Mouse (Mus musculus) forebrain, embryonic 16.5 days (tissue): ENCODE data around the gene Them4. TPM values are rescaled to one million over a fixed set of nuclear protein-coding genes. Genes with fewer than 3 reads are reported as not detected.

Source experiments
- ATAC-seq: fragments of 200-750 bp; cut with Nextera tagmentation; 2 replicates; pipeline ENCODE4 v1.8.0; 2017; ENCODE audit warnings: mild to moderate bottlenecking, moderate library complexity
- H3K27ac ChIP-seq: fragments of 300-500 bp; sonication (generic); 2 replicates; pipeline ENCODE4 v1.5.1; 2014; ENCODE audit warnings: low read length, control low read depth
- H3K27me3 ChIP-seq: fragments of 300-500 bp; sonication (generic); replicated peaks from 2 replicates; pipeline ENCODE4 v1.6.1; 2014; ENCODE audit warnings: low read length; ENCODE audit not compliant: control insufficient read depth, insufficient read depth
- H3K36me3 ChIP-seq: fragments of 300-500 bp; sonication (generic); 2 replicates; pipeline ENCODE4 v1.6.1; 2014; ENCODE audit not compliant: control insufficient read depth, insufficient read depth
- H3K4me1 ChIP-seq: fragments of 300-500 bp; sonication (generic); replicated peaks from 2 replicates; pipeline ENCODE4 v1.6.1; 2014; ENCODE audit warnings: low read length; ENCODE audit not compliant: control insufficient read depth, insufficient read depth
- H3K4me2 ChIP-seq: fragments of 300-500 bp; sonication (generic); 2 replicates; pipeline ENCODE4 v1.6.1; 2014; ENCODE audit warnings: mild to moderate bottlenecking, low read length, control low read depth
- H3K4me3 ChIP-seq: fragments of 300-500 bp; sonication (generic); replicated peaks from 2 replicates; pipeline ENCODE4 v1.5.1; 2014; ENCODE audit warnings: mild to moderate bottlenecking, low read length, control low read depth
- H3K9ac ChIP-seq: fragments of 300-500 bp; sonication (generic); replicated peaks from 2 replicates; pipeline ENCODE4 v1.6.1; 2014; ENCODE audit warnings: low read depth, low read length, control low read depth
- H3K9me3 ChIP-seq: fragments of 300-500 bp; sonication (generic); 2 replicates; pipeline ENCODE4 v1.6.1; 2016; ENCODE audit warnings: low read length; ENCODE audit not compliant: control insufficient read depth
- WGBS: fragments of 180-500 bp; shearing (Covaris S2); extraction: QIAGEN DNeasy Blood & Tissue Kit; methylation state at CpG from one replicate; pipeline ENCODE4 v1.1.7; 2014; 5-methylcytosine and 5-hydroxymethylcytosine counted together
- polyA plus RNA-seq: library from polyadenylated mRNA; unstranded; fragments of >200 nt; fragmentation: Nextera tagmentation; extraction: Ambion mirVana; gene quantifications from 2 replicates; pipeline ENCODE4 v1.2.1, GENCODE M21; 2015

Them4 gene
- polyA plus RNA-seq, 1 experiment from 2014 or later = 41.4 TPM

DNA sequence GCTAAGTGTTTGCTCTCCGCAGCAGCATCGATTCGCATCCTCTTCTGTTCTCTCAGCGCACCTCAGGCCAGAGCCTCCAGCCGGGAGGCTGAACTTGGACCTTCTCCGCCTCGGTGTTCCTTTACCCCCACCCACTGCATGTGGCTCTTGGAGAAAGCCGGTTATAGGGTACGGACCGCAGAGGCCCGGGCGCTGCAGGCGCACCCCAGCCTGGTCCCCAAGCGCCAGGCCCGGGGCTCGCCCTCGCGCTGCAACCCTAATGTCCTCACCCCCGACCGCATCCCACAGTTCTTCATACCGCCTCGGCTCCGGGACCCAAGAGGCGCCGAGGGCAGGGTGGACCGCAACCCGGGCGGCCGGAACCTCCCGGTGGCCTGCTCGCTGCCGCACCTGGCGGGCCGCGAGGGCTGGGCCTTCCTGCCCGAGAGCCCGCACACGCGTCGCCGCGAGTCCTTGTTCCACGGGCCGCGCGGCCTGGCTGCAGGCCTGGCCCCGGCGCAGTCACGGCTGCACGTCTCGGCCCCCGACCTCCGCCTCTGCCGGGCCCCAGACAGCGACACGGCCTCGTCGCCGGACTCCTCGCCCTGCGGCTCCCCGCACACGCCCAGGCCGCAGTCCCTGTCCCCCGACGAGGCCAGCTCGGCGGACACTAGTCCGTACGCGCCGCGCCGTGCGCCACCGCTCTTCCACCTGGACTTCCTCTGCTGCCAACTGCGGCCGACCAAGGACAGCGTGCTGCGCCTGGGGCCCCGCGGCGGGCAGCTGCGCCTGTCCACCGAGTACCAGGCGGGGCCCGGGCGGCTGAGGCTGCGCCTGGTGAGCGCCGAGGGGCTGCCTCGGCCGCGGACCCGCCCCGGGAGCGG, 53.6 kb downstream of the Them4 start:
- H3K27ac ChIP-seq = no peak overlapping the region

GRCm38 (mm10) chr3:94364154-94364526, 54.3 kb downstream of the Them4 start:
- 0 out of 2 replicates have a peak, but pooled peaks cover 3% of the 10 kb centered on the region for H3K27me3 ChIP-seq
- H3K9ac ChIP-seq = peak overlapping the region; percentile 87
- H3K4me2 ChIP-seq = peak overlapping the region; percentile 83
- peak overlapping the region; percentile 60 for H3K4me3 ChIP-seq
- 0 out of 2 replicates have a peak, but pooled peaks cover 3% of the 10 kb centered on the region for H3K9me3 ChIP-seq
- peaks cover 5% of the 10 kb centered on the region; the same call in 1 of the 2 replicates for H3K4me1 ChIP-seq
- WGBS = 2% methylated on average over 23 of the region's 23 CpGs
- H3K27ac ChIP-seq = no peak overlapping the region
- no peaks in the 10 kb centered on the region for H3K36me3 ChIP-seq
- peak; percentile 49; the same call in 1 of the 2 replicates for ATAC-seq

More for the DNA sequence above, 53.6 kb downstream of the Them4 start:
- Histone ChIP-seq H3K9me3 (0 out of 2 replicates have a peak, but pooled peaks cover 3% of the 10 kb centered on the region), H3K36me3 (no peaks in the 10 kb centered on the region), H3K4me2 (peak overlapping the region; percentile 83), H3K4me3 (peak overlapping the region; percentile 60), H3K27me3 (0 out of 2 replicates have a peak, but pooled peaks cover 3% of the 10 kb centered on the region), H3K9ac (peak overlapping the region; percentile 87), H3K4me1 (peaks cover 5% of the 10 kb centered on the region; the same call in 1 of the 2 replicates)
- WGBS = 6% methylated on average over 95 of the region's 97 CpGs
- peak; percentile 74 for ATAC-seq

- no peaks in the 10 kb centered on the region for H3K36me3 ChIP-seq
- H3K27me3 ChIP-seq = 0 out of 2 replicates have a peak, but pooled peaks cover 3% of the 10 kb centered on the region
- peaks cover 8% of the 10 kb centered on the region for H3K4me1 ChIP-seq
- no peak overlapping the region for H3K4me2 ChIP-seq
- WGBS = 26% methylated on average over 3 of the region's 3 CpGs
- H3K9me3 ChIP-seq = 0 out of 2 replicates have a peak, but pooled peaks cover 3% of the 10 kb centered on the region
- no peak overlapping the region for H3K27ac ChIP-seq
- no peak overlapping the region for H3K4me3 ChIP-seq
- peak; percentile 41 for ATAC-seq
- no peak overlapping the region for H3K9ac ChIP-seq
These were observed 56.9 kb downstream of the Them4 start for GRCm38 (mm10) chr3:94366761-94367160.

DNA sequence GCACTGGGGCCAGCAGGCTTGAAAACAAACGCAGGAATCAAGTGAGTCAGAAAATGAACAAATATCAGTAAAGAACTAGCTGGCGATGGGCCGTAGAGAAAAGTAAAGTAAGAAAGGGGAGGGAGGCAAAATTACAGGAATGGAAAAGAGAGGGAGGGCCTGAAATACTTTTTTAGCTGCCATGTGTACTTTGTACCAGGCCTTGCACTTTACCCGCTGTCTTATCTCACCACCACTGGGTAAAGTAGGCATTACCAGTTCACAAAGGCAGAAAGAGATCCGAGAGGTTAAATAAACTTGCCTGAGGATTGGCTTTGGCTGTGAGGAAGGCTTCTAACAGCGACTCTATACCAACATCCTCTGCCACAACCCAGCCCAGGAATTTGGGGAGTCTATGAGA, 57.6 kb downstream of the Them4 start:
- no peak for ATAC-seq
- H3K27ac ChIP-seq = no peak overlapping the region
- H3K4me2 ChIP-seq = no peak overlapping the region

GRCm38 (mm10) chr3:94368631-94369030, 58.7 kb downstream of the Them4 start:
- 70% methylated on average over 6 of the region's 6 CpGs for WGBS
- no peaks in the 10 kb centered on the region for H3K36me3 ChIP-seq
- H3K9me3 ChIP-seq = no peaks in the 10 kb centered on the region
- H3K27ac ChIP-seq = no peak overlapping the region
- H3K4me1 ChIP-seq = peaks cover 16% of the 10 kb centered on the region
- H3K4me3 ChIP-seq = no peak overlapping the region
- H3K9ac ChIP-seq = no peak overlapping the region
- no peaks in the 10 kb centered on the region for H3K27me3 ChIP-seq
- H3K4me2 ChIP-seq = no peak overlapping the region
- no peak for ATAC-seq

More for the DNA sequence above, 57.6 kb downstream of the Them4 start:
- Histone ChIP-seq H3K9ac (no peak overlapping the region), H3K9me3 (0 out of 2 replicates have a peak, but pooled peaks cover 3% of the 10 kb centered on the region), H3K36me3 (no peaks in the 10 kb centered on the region), H3K4me3 (no peak overlapping the region), H3K4me1 (peaks cover 12% of the 10 kb centered on the region), H3K27me3 (0 out of 2 replicates have a peak, but pooled peaks cover 1% of the 10 kb centered on the region)
- WGBS = 80% methylated on average over 6 of the region's 6 CpGs

DNA sequence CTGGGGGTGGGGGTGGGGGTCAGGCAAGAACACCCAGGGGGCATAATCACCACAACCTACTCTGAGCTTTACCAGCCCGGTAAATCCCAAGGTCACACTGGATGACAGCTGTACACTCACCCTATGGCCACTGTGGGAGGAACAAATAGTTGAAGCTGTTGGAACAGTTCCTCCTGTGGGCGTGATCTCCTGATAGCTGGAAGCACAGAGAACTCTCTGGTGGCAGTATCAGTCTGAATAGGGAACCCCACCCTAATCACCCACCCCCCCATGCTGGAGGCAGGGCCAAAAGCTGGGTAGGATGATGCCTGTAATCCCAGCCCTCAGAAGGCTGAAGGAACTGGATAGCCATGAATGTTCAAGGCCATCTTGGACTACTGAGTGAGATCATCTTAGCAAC, 59.8 kb downstream of the Them4 start:
- 83% methylated on average over 2 of the region's 2 CpGs for WGBS
- H3K27ac ChIP-seq = no peak overlapping the region
- H3K4me2 ChIP-seq = no peak overlapping the region
- H3K27me3 ChIP-seq = no peaks in the 10 kb centered on the region
- no peak for ATAC-seq
- no peaks in the 10 kb centered on the region for H3K9me3 ChIP-seq
- H3K4me1 ChIP-seq = peaks cover 19% of the 10 kb centered on the region
- no peak overlapping the region for H3K9ac ChIP-seq
- H3K36me3 ChIP-seq = no peaks in the 10 kb centered on the region
- no peak overlapping the region for H3K4me3 ChIP-seq

GRCm38 (mm10) chr3:94371637-94372036, 61.7 kb downstream of the Them4 start:
- Histone ChIP-seq H3K36me3 (no peaks in the 10 kb centered on the region), H3K4me2 (peak overlapping the region; percentile 42), H3K9ac (0 out of 2 replicates have a peak overlapping the region, but pooled peaks have one; percentile 5), H3K27ac (no peak overlapping the region), H3K27me3 (no peaks in the 10 kb centered on the region), H3K4me1 (peaks cover 19% of the 10 kb centered on the region), H3K4me3 (no peak overlapping the region; the same call in 1 of the 2 replicates), H3K9me3 (no peaks in the 10 kb centered on the region)
- WGBS = 5% methylated on average over 11 of the region's 11 CpGs
- peak; percentile 35 for ATAC-seq

DNA sequence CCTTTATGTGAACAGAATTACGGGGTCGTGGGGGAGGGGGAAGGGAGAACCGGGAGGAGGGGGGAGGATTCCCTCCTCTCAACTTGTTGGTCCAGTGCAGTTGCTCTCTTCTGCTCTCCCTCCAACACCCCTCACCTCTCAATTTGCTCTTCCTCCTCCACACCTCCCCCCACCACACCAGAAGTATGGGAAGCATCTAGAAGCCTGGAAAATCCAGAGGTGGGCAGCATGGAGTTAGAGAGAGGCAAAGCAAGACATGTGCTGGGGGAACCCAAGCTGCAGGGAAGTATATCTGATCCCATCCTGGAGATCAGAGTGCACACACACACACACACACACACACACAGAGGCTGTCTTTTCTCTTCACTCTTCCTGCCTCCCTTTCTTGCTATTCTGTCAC, 62.1 kb downstream of the Them4 start:
- H3K4me1 ChIP-seq = peaks cover 19% of the 10 kb centered on the region
- ATAC-seq = no peak
- H3K9me3 ChIP-seq = no peaks in the 10 kb centered on the region
- H3K9ac ChIP-seq = no peak overlapping the region
- H3K27ac ChIP-seq = no peak overlapping the region
- peak overlapping the region; percentile 42 for H3K4me2 ChIP-seq
- no peaks in the 10 kb centered on the region for H3K36me3 ChIP-seq
- 0% methylated on average over 3 of the region's 3 CpGs for WGBS
- no peak overlapping the region for H3K4me3 ChIP-seq
- no peaks in the 10 kb centered on the region for H3K27me3 ChIP-seq

GRCm38 (mm10) chr3:94372641-94373040, 62.8 kb downstream of the Them4 start, which contains the start of gene Rorc:
Gene Rorc (plus strand): TSS chr3:94372794.
- Histone ChIP-seq H3K27me3 (no peaks in the 10 kb centered on the region), H3K9ac (0 out of 2 replicates have a peak within 1 kb of the TSS, but pooled peaks have one; percentile 35), H3K4me3 (no peak within 1 kb of the TSS; the same call in 1 of the 2 replicates), H3K27ac (no peak within 1 kb of the TSS), H3K4me1 (peaks cover 19% of the 10 kb centered on the region), H3K36me3 (no peaks in the 10 kb centered on the region), H3K4me2 (peak within 1 kb of the TSS; percentile 42), H3K9me3 (no peaks in the 10 kb centered on the region)
- 0 out of 2 replicates have a peak, but pooled peaks have one; percentile 8 for ATAC-seq
- 18% methylated on average over 5 of the region's 5 CpGs for WGBS
